Mouse (Mus musculus): ENCODE measurements around the gene Vopp1.

GRCm38 (mm10) chr6:57859043-57860042 is 34.4 kb upstream of the Vopp1 start:
- TF ChIP-seq EP300 (IDR thresholded peaks at IDR 0.05; ENCODE audit: low read length) (no peak), POLR2AphosphoS2 (IDR thresholded peaks at IDR 0.05; ENCODE audit: low read depth, low read length) (no peak), POLR2A (IDR thresholded peaks at IDR 0.05; ENCODE audit: low read depth, low read length) (no peak), CTCF (conservative IDR thresholded peaks at IDR 0.05 in 1 of 2, IDR thresholded peaks at IDR 0.05 in 1 of 2; ENCODE audit: low read depth in 2 of 2, low read length in 2 of 2) (peak; percentile 56 to 83), SIN3A (IDR thresholded peaks at IDR 0.05; ENCODE audit: low read length) (no peak), UBTF (IDR thresholded peaks at IDR 0.05; ENCODE audit: low read depth, low read length) (no peak), CHD2 (IDR thresholded peaks at IDR 0.05; ENCODE audit: low read length) (no peak), ZNF384 (IDR thresholded peaks at IDR 0.05; ENCODE audit: low read depth, low read length) (peak; percentile 66), ZMIZ1 (IDR thresholded peaks at IDR 0.05; ENCODE audit: low read depth, low read length) (no peak), ETS1 (conservative IDR thresholded peaks at IDR 0.05; ENCODE audit: low read depth, low read length) (no peak)

Data from CH12.LX (cell line).